9 mouse cellular contexts compared by ENCODE assay signal in genomic region chr2:51284781-51285225, GRCm38 (mm10).
DNase-seq lines count a peak whose midpoint lies in the region; ATAC-seq and TF ChIP-seq lines count a peak whose summit lies in the region.
"Had no signal": no experiment of that assay in that cellular context is flagged by ENCODE, and none has a peak within 500 bp of the region (broad histone marks: within the 10 kb centered on the region; RNA-seq: fewer than 3 reads in every experiment).

No protein-coding gene starts in this region.

- DNase-seq in left cerebral cortex, postnatal 14 days (ENCODE audit: low spot score in 2 of 2), result peak; percentile 8 to 11
- DNase-seq in left cerebral cortex, adult 2 months (ENCODE audit: extremely low spot score in 1 of 2, low spot score in 2 of 2), result no peak
- DNase-seq in brain, adult 2 months (ENCODE audit: low read depth, low spot score), result peak; percentile 66
- DNase-seq in B cell, adult 2 months, result no peak
- DNase-seq in cerebellum, adult 18-20 months, result no peak
- DNase-seq: cerebellum, adult 9-11 months; gastrocnemius, adult 2 months had no signal

- TF ChIP-seq CTCF in left cerebral cortex, adult 2 months (IDR thresholded peaks at IDR 0.05), result no peak

- intact Hi-C loops in left cerebral cortex, postnatal 14 days (cut with DNase I), result no loop called here
- intact Hi-C loops in left cerebral cortex, adult 2 months (cut with DNase I), result no loop called here

- H3K36me3 ChIP-seq in forebrain, embryonic 15.5 days, result no peaks in the 10 kb centered on the region

- H3K4me3 ChIP-seq in left cerebral cortex, adult 2 months, result no peak overlapping the region
- H3K4me3 ChIP-seq in forebrain, embryonic 15.5 days, result no peak overlapping the region
- H3K4me3 ChIP-seq: gastrocnemius, adult 2 months had no signal

- H3K9ac ChIP-seq in forebrain, embryonic 15.5 days (replicated peaks), result no peak overlapping the region

- H3K27me3 ChIP-seq in forebrain, embryonic 15.5 days, result no peaks in the 10 kb centered on the region

- WGBS in forebrain, embryonic 15.5 days, result 12% methylated on average over 4 of the region's 4 CpGs

- H3K27ac ChIP-seq in left cerebral cortex, adult 2 months, result no peak overlapping the region
- peak overlapping the region; percentile 24; the same call in 1 of the 2 replicates for H3K27ac ChIP-seq in forebrain, embryonic 15.5 days (replicated peaks)
- H3K27ac ChIP-seq: gastrocnemius, adult 2 months had no signal

- peak overlapping the region; percentile 23 for H3K4me2 ChIP-seq in forebrain, embryonic 15.5 days (replicated peaks)

- no peaks in the 10 kb centered on the region for H3K9me3 ChIP-seq in forebrain, embryonic 15.5 days

- peaks cover 12% of the 10 kb centered on the region for H3K4me1 ChIP-seq in forebrain, embryonic 15.5 days

- ATAC-seq in forebrain, embryonic 15.5 days (replicated peaks), result peak; percentile 83
- peak; percentile 85 for ATAC-seq in megakaryocyte progenitor cell, adult 5-6 weeks (replicated peaks; ENCODE audit: poor library complexity)

Comparison
In these comparisons a context has a peak if more than half of its experiments do, and no peak if none do; other contexts are left out.
1. DNase-seq: peak in left cerebral cortex, postnatal 14 days (2 of 2) and brain, adult 2 months (single experiment); none in left cerebral cortex, adult 2 months (0 of 2), B cell, adult 2 months (0 of 2) and cerebellum, adult 18-20 months (0 of 2).